Mouse (Mus musculus): Measurements from ENCODE around the gene Mb21d2. TPM values are rescaled to one million over a fixed set of nuclear protein-coding genes. Genes with fewer than 3 reads are reported as not detected.

Gene Mb21d2
- polyA plus RNA-seq, 1 experiment from 2014 or later: 8.1 TPM

DNA sequence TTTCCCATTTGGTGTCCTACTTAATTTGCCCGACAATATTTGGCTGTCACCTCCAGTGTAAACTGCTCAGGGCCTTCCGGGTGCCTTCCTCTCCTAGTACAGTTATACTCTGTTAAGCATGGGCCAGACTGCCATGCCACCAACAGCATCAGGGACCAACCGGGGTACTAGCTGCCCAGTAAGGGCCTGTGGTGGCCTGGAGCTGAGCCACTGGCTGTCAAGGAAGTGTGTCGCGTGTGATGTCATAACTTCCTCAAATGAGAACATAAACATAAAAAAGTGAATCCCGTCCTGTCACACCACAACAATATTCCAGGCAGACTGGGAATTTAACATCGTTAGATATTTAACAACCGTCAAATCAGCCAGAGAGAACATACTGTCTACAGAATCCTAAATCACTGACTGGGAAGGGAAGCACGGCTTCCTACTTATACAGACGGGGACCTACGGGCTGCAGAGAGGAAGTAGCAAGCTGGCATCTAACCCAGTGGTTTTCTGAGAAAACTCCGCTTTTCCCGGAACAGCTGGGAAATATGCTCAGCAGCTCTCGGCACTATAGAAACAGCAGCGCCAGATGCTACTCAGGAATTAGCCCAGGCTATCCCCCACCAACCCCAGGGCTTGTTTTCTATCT, 17.9 kb downstream of the Mb21d2 start:
- WGBS: 79% methylated on average over 15 of the region's 15 CpGs
- Histone ChIP-seq H3K4me3 (ENCODE audit: low read depth, low read length) (no peak overlapping the region), H3K36me3 (ENCODE audit: control insufficient read depth, insufficient read depth, low read length) (no peaks in the 10 kb centered on the region), H3K9me3 (ENCODE audit: control insufficient read depth, low read length) (no peaks in the 10 kb centered on the region), H3K27me3 (ENCODE audit: control insufficient read depth, insufficient read depth, low read length) (no peaks in the 10 kb centered on the region), H3K4me2 (ENCODE audit: low read depth, severe bottlenecking) (no peak overlapping the region), H3K27ac (replicated peaks; ENCODE audit: low read depth, low read length) (no peak overlapping the region), H3K9ac (ENCODE audit: low read length) (no peak overlapping the region), H3K4me1 (ENCODE audit: control insufficient read depth, insufficient read depth, low read length) (peaks cover 2% of the 10 kb centered on the region; the same call in 1 of the 2 replicates)
- DNase-seq (ENCODE audit: low spot score) (no peak), ATAC-seq (ENCODE audit: insufficient number of reproducible peaks, low FRiP score, low TSS enrichment, low read depth) (no peak)

- WGBS: 59% methylated on average over 7 of the region's 7 CpGs
- H3K27ac ChIP-seq (replicated peaks; ENCODE audit: low read depth, low read length): no peak overlapping the region
- no peak for DNase-seq (ENCODE audit: low spot score)
Observed at GRCm38 (mm10) chr16:28906370-28907275, 22.9 kb downstream of the Mb21d2 start.

DNA sequence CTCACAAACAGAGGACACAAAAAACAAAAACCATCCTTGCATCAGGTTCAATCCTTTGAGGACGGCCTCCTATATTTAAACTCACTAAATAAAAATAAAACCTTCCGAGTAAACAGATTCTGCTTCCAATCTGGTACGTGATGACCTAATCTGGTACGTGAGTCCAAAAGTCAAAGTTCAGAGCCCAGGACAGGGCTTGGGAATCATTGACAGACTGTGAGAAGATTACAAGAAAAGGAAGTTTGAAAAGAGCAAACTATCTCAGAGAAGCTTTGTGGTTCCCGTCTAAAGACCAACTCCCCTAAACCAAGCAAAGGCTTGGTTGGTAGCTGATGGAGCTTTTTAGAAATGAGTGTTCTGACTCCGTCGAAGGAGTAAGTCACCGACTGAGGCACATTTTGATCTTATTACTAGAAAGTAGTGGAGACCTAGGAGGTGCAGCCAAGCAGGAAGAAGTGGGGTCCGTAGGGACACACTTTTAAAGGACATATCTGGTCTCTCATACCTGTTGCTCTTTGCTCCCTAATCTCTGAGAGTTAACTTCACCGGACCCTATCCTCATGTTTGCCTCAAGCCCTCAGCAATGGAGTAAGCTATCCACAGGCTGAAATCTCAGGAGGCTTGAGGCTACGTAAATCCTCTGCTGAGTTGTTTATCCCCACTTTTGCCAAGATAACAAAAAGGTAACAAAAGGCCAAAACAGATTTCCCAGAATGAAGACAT, 23.7 kb downstream of the Mb21d2 start:
- no peaks in the 10 kb centered on the region for H3K36me3 ChIP-seq (ENCODE audit: control insufficient read depth, insufficient read depth, low read length)
- WGBS: 91% methylated on average over 11 of the region's 11 CpGs
- no peak overlapping the region for H3K4me2 ChIP-seq (ENCODE audit: low read depth, severe bottlenecking)
- ATAC-seq (ENCODE audit: insufficient number of reproducible peaks, low FRiP score, low TSS enrichment, low read depth) (no peak), DNase-seq (ENCODE audit: low spot score) (no peak)
- H3K9ac ChIP-seq (ENCODE audit: low read length): no peak overlapping the region
- no peak overlapping the region for H3K4me3 ChIP-seq (ENCODE audit: low read depth, low read length)
- no peaks in the 10 kb centered on the region for H3K27me3 ChIP-seq (ENCODE audit: control insufficient read depth, insufficient read depth, low read length)
- H3K9me3 ChIP-seq (ENCODE audit: control insufficient read depth, low read length): no peaks in the 10 kb centered on the region
- H3K4me1 ChIP-seq (ENCODE audit: control insufficient read depth, insufficient read depth, low read length): no peaks in the 10 kb centered on the region
- no peak overlapping the region for H3K27ac ChIP-seq (replicated peaks; ENCODE audit: low read depth, low read length)

More at GRCm38 (mm10) chr16:28906370-28907275, 22.9 kb downstream of the Mb21d2 start:
- Histone ChIP-seq H3K4me3 (ENCODE audit: low read depth, low read length) (no peak overlapping the region), H3K4me2 (ENCODE audit: low read depth, severe bottlenecking) (no peak overlapping the region), H3K4me1 (ENCODE audit: control insufficient read depth, insufficient read depth, low read length) (no peaks in the 10 kb centered on the region), H3K9ac (ENCODE audit: low read length) (no peak overlapping the region), H3K27me3 (ENCODE audit: control insufficient read depth, insufficient read depth, low read length) (no peaks in the 10 kb centered on the region), H3K9me3 (ENCODE audit: control insufficient read depth, low read length) (no peaks in the 10 kb centered on the region), H3K36me3 (ENCODE audit: control insufficient read depth, insufficient read depth, low read length) (no peaks in the 10 kb centered on the region)
- ATAC-seq (ENCODE audit: insufficient number of reproducible peaks, low FRiP score, low TSS enrichment, low read depth): no peak

DNA sequence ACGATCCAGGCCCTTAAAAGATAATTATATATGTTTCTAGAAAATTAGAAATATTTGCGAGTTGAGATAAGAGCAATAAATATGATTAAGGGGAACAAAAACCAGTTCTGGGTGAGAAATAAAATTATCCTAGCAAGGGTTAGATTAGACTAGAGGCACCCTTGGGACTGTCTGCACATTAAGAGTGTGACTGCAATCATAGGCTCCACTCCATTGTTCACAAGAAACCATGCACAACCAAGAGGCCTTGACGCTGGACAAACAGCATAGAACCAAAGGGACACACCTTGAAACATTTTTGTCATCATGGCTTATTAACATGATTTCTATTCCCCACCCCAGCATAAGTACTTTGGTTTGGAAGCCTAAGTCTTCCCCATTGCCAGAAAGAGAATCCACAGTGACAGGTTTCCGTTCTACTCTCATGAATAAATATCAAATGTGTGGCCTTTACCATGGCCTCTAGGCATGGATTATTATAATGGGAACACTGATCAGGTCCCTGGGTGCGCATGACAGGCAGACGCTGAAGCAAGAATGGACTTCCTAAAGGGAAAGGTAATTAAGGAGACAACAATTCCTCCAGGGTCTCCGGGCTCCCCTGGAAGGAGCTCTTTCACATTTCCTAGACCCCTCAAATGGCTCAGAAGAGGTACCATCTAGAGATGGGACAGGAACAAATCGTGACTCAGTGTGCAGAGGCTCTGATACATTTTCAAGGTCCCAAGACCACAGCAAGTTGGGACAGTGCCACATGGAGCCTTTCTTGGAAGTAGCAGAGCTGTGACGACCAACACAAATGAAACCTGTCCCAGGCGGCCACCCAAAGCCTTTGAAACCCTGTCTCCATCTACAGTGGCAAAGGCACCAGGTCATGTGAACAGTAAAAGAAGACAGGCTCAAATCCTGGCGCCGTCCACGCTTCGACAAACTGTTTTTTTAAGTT, 26.6 kb downstream of the Mb21d2 start:
- Histone ChIP-seq H3K4me2 (ENCODE audit: low read depth, severe bottlenecking) (no peak overlapping the region), H3K9ac (ENCODE audit: low read length) (no peak overlapping the region), H3K4me3 (ENCODE audit: low read depth, low read length) (no peak overlapping the region), H3K27me3 (ENCODE audit: control insufficient read depth, insufficient read depth, low read length) (no peaks in the 10 kb centered on the region), H3K9me3 (ENCODE audit: control insufficient read depth, low read length) (no peaks in the 10 kb centered on the region), H3K4me1 (ENCODE audit: control insufficient read depth, insufficient read depth, low read length) (peaks cover 20% of the 10 kb centered on the region), H3K36me3 (ENCODE audit: control insufficient read depth, insufficient read depth, low read length) (no peaks in the 10 kb centered on the region), H3K27ac (replicated peaks; ENCODE audit: low read depth, low read length) (no peak overlapping the region)
- ATAC-seq (ENCODE audit: insufficient number of reproducible peaks, low FRiP score, low TSS enrichment, low read depth) (no peak), DNase-seq (ENCODE audit: low spot score) (no peak)
- WGBS: 84% methylated on average over 14 of the region's 14 CpGs

DNA sequence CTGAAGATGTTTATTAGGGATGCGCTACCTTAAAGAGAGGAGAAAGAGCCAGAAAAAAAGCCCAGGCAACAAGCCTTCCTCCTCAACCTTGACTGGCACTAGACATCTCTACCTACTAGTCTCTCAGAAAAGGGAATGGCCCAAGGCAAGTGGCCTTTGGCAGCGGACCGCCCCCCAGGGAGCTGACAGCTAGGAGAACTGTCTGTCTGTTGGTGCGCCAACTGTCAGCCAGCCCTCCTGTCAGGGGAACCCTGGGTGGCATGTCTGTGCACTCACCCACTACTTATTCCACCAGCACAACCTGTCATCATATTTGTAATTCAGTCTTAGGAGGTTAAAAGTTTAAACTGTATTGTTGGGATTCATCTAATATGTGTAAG, 30.3 kb downstream of the Mb21d2 start:
- peaks cover 27% of the 10 kb centered on the region for H3K4me1 ChIP-seq (ENCODE audit: control insufficient read depth, insufficient read depth, low read length)
- WGBS: 53% methylated on average over 4 of the region's 4 CpGs
- no peak overlapping the region for H3K4me2 ChIP-seq (ENCODE audit: low read depth, severe bottlenecking)
- no peaks in the 10 kb centered on the region for H3K36me3 ChIP-seq (ENCODE audit: control insufficient read depth, insufficient read depth, low read length)
- H3K27me3 ChIP-seq (ENCODE audit: control insufficient read depth, insufficient read depth, low read length): no peaks in the 10 kb centered on the region
- H3K27ac ChIP-seq (replicated peaks; ENCODE audit: low read depth, low read length): no peak overlapping the region
- no peak overlapping the region for H3K9ac ChIP-seq (ENCODE audit: low read length)
- ATAC-seq (ENCODE audit: insufficient number of reproducible peaks, low FRiP score, low TSS enrichment, low read depth) (no peak), DNase-seq (ENCODE audit: low spot score) (no peak)
- H3K9me3 ChIP-seq (ENCODE audit: control insufficient read depth, low read length): no peaks in the 10 kb centered on the region
- no peak overlapping the region for H3K4me3 ChIP-seq (ENCODE audit: low read depth, low read length)

- no peaks in the 10 kb centered on the region for H3K27me3 ChIP-seq (ENCODE audit: control insufficient read depth, insufficient read depth, low read length)
- no peak overlapping the region for H3K27ac ChIP-seq (replicated peaks; ENCODE audit: low read depth, low read length)
- H3K4me1 ChIP-seq (ENCODE audit: control insufficient read depth, insufficient read depth, low read length): peaks cover 27% of the 10 kb centered on the region
- DNase-seq (ENCODE audit: low spot score): no peak
- H3K36me3 ChIP-seq (ENCODE audit: control insufficient read depth, insufficient read depth, low read length): no peaks in the 10 kb centered on the region
- H3K4me3 ChIP-seq (ENCODE audit: low read depth, low read length): no peak overlapping the region
- 29% methylated on average over 15 of the region's 15 CpGs for WGBS
- ATAC-seq (ENCODE audit: insufficient number of reproducible peaks, low FRiP score, low TSS enrichment, low read depth): no peak
- H3K9me3 ChIP-seq (ENCODE audit: control insufficient read depth, low read length): no peaks in the 10 kb centered on the region
- H3K4me2 ChIP-seq (ENCODE audit: low read depth, severe bottlenecking): no peak overlapping the region
- no peak overlapping the region for H3K9ac ChIP-seq (ENCODE audit: low read length)
Observed at GRCm38 (mm10) chr16:28898509-28899160, 30.8 kb downstream of the Mb21d2 start.

GRCm38 (mm10) chr16:28896571-28896970, 32.9 kb downstream of the Mb21d2 start:
- Histone ChIP-seq H3K36me3 (ENCODE audit: control insufficient read depth, insufficient read depth, low read length) (no peaks in the 10 kb centered on the region), H3K9ac (ENCODE audit: low read length) (no peak overlapping the region), H3K27ac (replicated peaks; ENCODE audit: low read depth, low read length) (no peak overlapping the region), H3K27me3 (ENCODE audit: control insufficient read depth, insufficient read depth, low read length) (no peaks in the 10 kb centered on the region), H3K9me3 (ENCODE audit: control insufficient read depth, low read length) (no peaks in the 10 kb centered on the region), H3K4me3 (ENCODE audit: low read depth, low read length) (no peak overlapping the region), H3K4me2 (ENCODE audit: low read depth, severe bottlenecking) (no peak overlapping the region), H3K4me1 (ENCODE audit: control insufficient read depth, insufficient read depth, low read length) (peaks cover 35% of the 10 kb centered on the region)
- WGBS: 95% methylated on average over 7 of the region's 7 CpGs
- ATAC-seq (ENCODE audit: insufficient number of reproducible peaks, low FRiP score, low TSS enrichment, low read depth): no peak
- DNase-seq (ENCODE audit: low spot score): no peak
